10 mouse cellular contexts compared by ENCODE assay signal in the genomic region with DNA sequence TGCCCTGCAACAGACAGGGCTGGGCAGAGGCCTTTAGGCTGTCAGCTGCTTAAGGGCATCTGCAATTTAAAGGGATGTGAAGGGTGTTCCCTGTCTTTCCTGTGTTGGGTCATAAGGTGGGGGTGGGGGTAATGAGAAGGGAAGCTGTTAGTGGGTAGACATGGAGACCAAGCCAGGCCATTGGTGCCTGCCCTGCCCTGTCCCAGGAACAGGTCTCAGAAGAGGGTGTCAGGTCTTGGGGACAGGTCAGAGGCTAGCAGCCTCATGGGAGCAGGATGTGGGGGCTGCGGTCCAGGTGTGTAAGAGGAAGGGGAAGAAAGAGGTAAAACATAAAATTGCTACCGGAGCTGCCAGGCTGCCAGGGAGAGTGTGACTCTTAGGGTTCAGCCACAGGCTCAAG. TPM values are rescaled to one million over a fixed set of nuclear protein-coding genes. Genes with fewer than 3 reads are reported as not detected.
DNase-seq lines count a peak whose midpoint lies in the region; ATAC-seq and TF ChIP-seq lines count a peak whose summit lies in the region.
"Had no signal": no experiment of that assay in that cellular context is flagged by ENCODE, and none has a peak within 500 bp of the region (broad histone marks: within the 10 kb centered on the region; RNA-seq: fewer than 3 reads in every experiment).

No protein-coding gene starts in this region.

- peaks cover 7% of the 10 kb centered on the region; the same call in 1 of the 2 replicates for H3K36me3 ChIP-seq in spleen, adult 2 months (ENCODE audit: control insufficient read depth, insufficient read depth, low read length)
- no peaks in the 10 kb centered on the region for H3K36me3 ChIP-seq in liver, embryonic 13.5 days
- no peaks in the 10 kb centered on the region for H3K36me3 ChIP-seq in hindbrain, embryonic 13.5 days

- H3K9me3 ChIP-seq in liver, embryonic 13.5 days (replicated peaks), result no peaks in the 10 kb centered on the region
- no peaks in the 10 kb centered on the region for H3K9me3 ChIP-seq in hindbrain, embryonic 13.5 days

- peaks cover 46% of the 10 kb centered on the region for H3K4me1 ChIP-seq in spleen, adult 2 months (ENCODE audit: control insufficient read depth, insufficient read depth, insufficient read length)
- peaks cover 5% of the 10 kb centered on the region for H3K4me1 ChIP-seq in liver, embryonic 13.5 days (replicated peaks)
- H3K4me1 ChIP-seq in hindbrain, embryonic 13.5 days (replicated peaks), result peaks cover 12% of the 10 kb centered on the region

- intact Hi-C loops in gastrocnemius, adult 2 months (cut with DNase I), result no loop called here

- TF ChIP-seq CTCF in spleen, adult 2 months (IDR thresholded peaks at IDR 0.05; ENCODE audit: extremely low read depth, insufficient read depth, insufficient read length, insufficient replicate concordance), result no peak
- TF ChIP-seq CTCF in gastrocnemius, adult 2 months (IDR thresholded peaks at IDR 0.05), result no peak

- TF ChIP-seq POLR2A in spleen, adult 2 months (IDR thresholded peaks at IDR 0.05; ENCODE audit: low read depth, low read length), result no peak

- ATAC-seq in liver, embryonic 13.5 days (ENCODE audit: low read depth), result no peak
- no peak for ATAC-seq in hindbrain, embryonic 13.5 days (ENCODE audit: low FRiP score)

- no peak overlapping the region for H3K9ac ChIP-seq in liver, embryonic 13.5 days
- no peak overlapping the region for H3K9ac ChIP-seq in hindbrain, embryonic 13.5 days

- H3K27ac ChIP-seq in spleen, adult 2 months (ENCODE audit: insufficient read depth, low read length), result peak overlapping the region; percentile 86
- peak overlapping the region; percentile 93 for H3K27ac ChIP-seq in gastrocnemius, adult 2 months
- H3K27ac ChIP-seq in liver, embryonic 13.5 days, result no peak overlapping the region
- H3K27ac ChIP-seq in hindbrain, embryonic 13.5 days, result no peak overlapping the region

- no peaks in the 10 kb centered on the region for H3K27me3 ChIP-seq in spleen, adult 2 months (ENCODE audit: control insufficient read depth, insufficient read depth, low read length)
- no peaks in the 10 kb centered on the region for H3K27me3 ChIP-seq in liver, embryonic 13.5 days
- 0 out of 2 replicates have a peak, but pooled peaks cover 3% of the 10 kb centered on the region for H3K27me3 ChIP-seq in hindbrain, embryonic 13.5 days

- H3K4me2 ChIP-seq in liver, embryonic 13.5 days, result 0 out of 2 replicates have a peak overlapping the region, but pooled peaks have one; percentile 8
- H3K4me2 ChIP-seq in hindbrain, embryonic 13.5 days, result no peak overlapping the region

- DNase-seq in spleen, adult 2 months (ENCODE audit: low read depth in 1 of 2, low spot score in 2 of 2), result peak in 1 of 2 experiments; percentile 51
- DNase-seq in spleen, adult 12 weeks (ENCODE audit: low spot score), result no peak
- peak; percentile 31 for DNase-seq in gastrocnemius, adult 2 months
- no peak for DNase-seq in liver, embryonic 13.5 days
- peak; percentile 62 for DNase-seq in thymus, postnatal 25 days
- no peak for DNase-seq in kidney, adult 18-20 months
- DNase-seq: retina, postnatal 1 day had no signal

- WGBS in spleen, adult 2 months, result 12% methylated on average over 2 of the region's 2 CpGs
- 66% methylated on average over 2 of the region's 2 CpGs for WGBS in liver, embryonic 13.5 days (ENCODE audit: insufficient replicate concordance)
- 94% methylated on average over 2 of the region's 2 CpGs for WGBS in hindbrain, embryonic 13.5 days

- peak overlapping the region; percentile 92 for H3K4me3 ChIP-seq in spleen, adult 2 months (ENCODE audit: extremely low read depth, insufficient read depth, insufficient read length)
- peak overlapping the region; percentile 55 for H3K4me3 ChIP-seq in gastrocnemius, adult 2 months
- peak overlapping the region; percentile 9 for H3K4me3 ChIP-seq in liver, embryonic 13.5 days (replicated peaks)
- no peak overlapping the region for H3K4me3 ChIP-seq in hindbrain, embryonic 13.5 days

RNA-seq across cellular contexts. Expression of gene Lsp1, which starts 0.8 kb away (rescaled TPM):
- polyA plus RNA-seq in spleen, adult 2 months (2012; rRNA removed), result 368 and 410 TPM in 2 replicates
- total RNA-seq in gastrocnemius, adult 2 months (2021), result 10 to 100 TPM; 25.8 to 47.3 TPM
- 14.2 and 15.5 TPM in 2 replicates for polyA plus RNA-seq in liver, embryonic 13.5 days (2015; fragmentation: Nextera tagmentation; extraction: Ambion mirVana)
- polyA plus RNA-seq in hindbrain, embryonic 13.5 days (2015; fragmentation: Nextera tagmentation; extraction: Ambion mirVana), result 5.1 and 6.8 TPM in 2 replicates

RNA-seq across cellular contexts. Expression of gene Tnni2, which starts 19.8 kb away (rescaled TPM):
- 3.0 and 3.9 TPM in 2 replicates for polyA plus RNA-seq in spleen, adult 2 months (2012; rRNA removed)
- over 10,000 TPM; 15,929 to 19,962 TPM for total RNA-seq in gastrocnemius, adult 2 months (2021)
- polyA plus RNA-seq in liver, embryonic 13.5 days (2015; fragmentation: Nextera tagmentation; extraction: Ambion mirVana), result 3.4 and 4.3 TPM in 2 replicates
- polyA plus RNA-seq in hindbrain, embryonic 13.5 days (2015; fragmentation: Nextera tagmentation; extraction: Ambion mirVana), result 1.4 and 1.8 TPM in 2 replicates

RNA-seq across cellular contexts. Expression of gene Syt8, which starts 26.8 kb away (rescaled TPM):
- polyA plus RNA-seq in spleen, adult 2 months (2012; rRNA removed), result 0.94 and 1.1 TPM in 2 replicates
- not detected for total RNA-seq in gastrocnemius, adult 2 months (2021)
- polyA plus RNA-seq in liver, embryonic 13.5 days (2015; fragmentation: Nextera tagmentation; extraction: Ambion mirVana), result not detected in 2 replicates
- polyA plus RNA-seq in hindbrain, embryonic 13.5 days (2015; fragmentation: Nextera tagmentation; extraction: Ambion mirVana), result not detected in 2 replicates
- total RNA-seq: left cerebral cortex, adult 8-10 months had no signal
- polyA plus RNA-seq: hindbrain, embryonic 11.5 days had no signal

RNA-seq across cellular contexts. Expression of gene Tnnt3, which starts 37.2 kb away (rescaled TPM):
- 1.6 and 1.8 TPM in 2 replicates for polyA plus RNA-seq in spleen, adult 2 months (2012; rRNA removed)
- total RNA-seq in gastrocnemius, adult 2 months (2021), result over 10,000 TPM; 28,899 to 38,022 TPM
- 1.6 and 2.6 TPM in 2 replicates for polyA plus RNA-seq in liver, embryonic 13.5 days (2015; fragmentation: Nextera tagmentation; extraction: Ambion mirVana)
- 1.1 and 2.5 TPM in 2 replicates for polyA plus RNA-seq in hindbrain, embryonic 13.5 days (2015; fragmentation: Nextera tagmentation; extraction: Ambion mirVana)

Comparison
In these comparisons a context has a peak if more than half of its experiments do, and no peak if none do; other contexts are left out.
1. DNase-seq: peak in gastrocnemius, adult 2 months (single experiment) and thymus, postnatal 25 days (single experiment); none in spleen, adult 12 weeks (single experiment), liver, embryonic 13.5 days (single experiment) and kidney, adult 18-20 months (single experiment).
2. H3K27ac ChIP-seq: peak in spleen, adult 2 months (single experiment) and gastrocnemius, adult 2 months (single experiment); none in liver, embryonic 13.5 days (single experiment) and hindbrain, embryonic 13.5 days (single experiment).
3. RNA of gene Lsp1, which starts 0.8 kb away (polyA plus RNA-seq): 368 to 410 TPM in spleen, adult 2 months; 14.2 to 15.5 TPM in liver, embryonic 13.5 days and 5.1 to 6.8 TPM in hindbrain, embryonic 13.5 days; every median in the first group is over 10 times any median in the second.